Mouse (Mus musculus): ENCODE data around the gene Pctp. TPM values are rescaled to one million over a fixed set of nuclear protein-coding genes. Genes with fewer than 3 reads are reported as not detected.
A peak's percentile ranks its signal among the peaks of the same experiment; 100 is the strongest.

Gene Pctp
- polyA plus RNA-seq, 2 experiments = 4.3 to 5.1 TPM

GRCm38 (mm10) chr11:90028746-90029145 lies 26.1 kb upstream of the Pctp start:
- Histone ChIP-seq H3K9ac (replicated peaks) (no peak overlapping the region), H3K27ac (no peak overlapping the region), H3K4me3 (ENCODE audit: insufficient read depth in 1 of 2, low read depth in 2 of 2, low read length in 2 of 2) (no peak overlapping the region), H3K9me3 (ENCODE audit: control insufficient read depth, low read length) (no peaks in the 10 kb centered on the region), H3K36me3 (replicated peaks; ENCODE audit: control insufficient read depth, insufficient read depth, low read depth) (no peaks in the 10 kb centered on the region), H3K4me1 (replicated peaks; ENCODE audit: control insufficient read depth in 2 of 2, insufficient read depth in 2 of 2, low read length in 1 of 2) (peaks cover 0 to 5% of the 10 kb centered on the region in 2 experiments; a peak in 1 of 4 replicates), H3K4me2 (ENCODE audit: low read depth) (no peak overlapping the region), H3K27me3 (ENCODE audit: control insufficient read depth, insufficient read depth, low read length) (no peaks in the 10 kb centered on the region; the same call in none of the 2 replicates)
- DNase-seq (ENCODE audit: low read depth in 3 of 3, low spot score in 3 of 3) = no peak
- TF ChIP-seq EP300 (IDR thresholded peaks at IDR 0.05; ENCODE audit: low read depth) (no peak), CTCF (IDR thresholded peaks at IDR 0.05; ENCODE audit: low read depth) (no peak)
- 67% methylated on average over 8 of the region's 8 CpGs for WGBS (ENCODE audit: insufficient replicate concordance)
- ATAC-seq (ENCODE audit: insufficient read depth) = no peak

GRCm38 (mm10) chr11:90027216-90027615 lies 24.5 kb upstream of the Pctp start:
- TF ChIP-seq CTCF (IDR thresholded peaks at IDR 0.05; ENCODE audit: low read depth) (no peak), EP300 (IDR thresholded peaks at IDR 0.05; ENCODE audit: low read depth) (no peak)
- no peak overlapping the region for H3K4me3 ChIP-seq (ENCODE audit: insufficient read depth in 1 of 2, low read depth in 2 of 2, low read length in 2 of 2)
- peaks cover 0 to 5% of the 10 kb centered on the region in 2 experiments; a peak in 1 of 4 replicates for H3K4me1 ChIP-seq (replicated peaks; ENCODE audit: control insufficient read depth in 2 of 2, insufficient read depth in 2 of 2, low read length in 1 of 2)
- H3K4me2 ChIP-seq (ENCODE audit: low read depth) = no peak overlapping the region
- ATAC-seq (ENCODE audit: insufficient read depth) = no peak
- WGBS (ENCODE audit: insufficient replicate concordance) = 58% methylated on average over 7 of the region's 7 CpGs
- no peak overlapping the region for H3K27ac ChIP-seq
- H3K9me3 ChIP-seq (ENCODE audit: control insufficient read depth, low read length) = no peaks in the 10 kb centered on the region
- no peaks in the 10 kb centered on the region; the same call in none of the 2 replicates for H3K27me3 ChIP-seq (ENCODE audit: control insufficient read depth, insufficient read depth, low read length)
- H3K9ac ChIP-seq (replicated peaks) = no peak overlapping the region
- DNase-seq (ENCODE audit: low read depth in 3 of 3, low spot score in 3 of 3) = no peak
- no peaks in the 10 kb centered on the region for H3K36me3 ChIP-seq (replicated peaks; ENCODE audit: control insufficient read depth, insufficient read depth, low read depth)

- TF ChIP-seq CTCF (IDR thresholded peaks at IDR 0.05; ENCODE audit: low read depth) (no peak), EP300 (IDR thresholded peaks at IDR 0.05; ENCODE audit: low read depth) (no peak)
- Histone ChIP-seq H3K4me2 (ENCODE audit: low read depth) (no peak overlapping the region), H3K4me3 (ENCODE audit: insufficient read depth in 1 of 2, low read depth in 2 of 2, low read length in 2 of 2) (no peak overlapping the region), H3K9ac (replicated peaks) (no peak overlapping the region), H3K27me3 (ENCODE audit: control insufficient read depth, insufficient read depth, low read length) (no peaks in the 10 kb centered on the region; the same call in none of the 2 replicates), H3K27ac (no peak overlapping the region), H3K4me1 (replicated peaks; ENCODE audit: control insufficient read depth in 2 of 2, insufficient read depth in 2 of 2, low read length in 1 of 2) (peaks cover 0 to 5% of the 10 kb centered on the region in 2 experiments; a peak in 1 of 4 replicates), H3K9me3 (ENCODE audit: control insufficient read depth, low read length) (no peaks in the 10 kb centered on the region), H3K36me3 (replicated peaks; ENCODE audit: control insufficient read depth, insufficient read depth, low read depth) (no peaks in the 10 kb centered on the region)
- 63% methylated on average over 5 of the region's 5 CpGs for WGBS (ENCODE audit: insufficient replicate concordance)
- DNase-seq (ENCODE audit: low read depth in 3 of 3, low spot score in 3 of 3) (no peak), ATAC-seq (ENCODE audit: insufficient read depth) (no peak)
These were observed 24.1 kb upstream of the Pctp start for GRCm38 (mm10) chr11:90026802-90027174.

GRCm38 (mm10) chr11:90025891-90026801 lies 23.5 kb upstream of the Pctp start:
- Histone ChIP-seq H3K27me3 (ENCODE audit: control insufficient read depth, insufficient read depth, low read length) (no peaks in the 10 kb centered on the region; the same call in none of the 2 replicates), H3K4me1 (replicated peaks; ENCODE audit: control insufficient read depth in 2 of 2, insufficient read depth in 2 of 2, low read length in 1 of 2) (peaks cover 0 to 5% of the 10 kb centered on the region in 2 experiments; a peak in 1 of 4 replicates), H3K4me3 (ENCODE audit: insufficient read depth in 1 of 2, low read depth in 2 of 2, low read length in 2 of 2) (no peak overlapping the region), H3K36me3 (replicated peaks; ENCODE audit: control insufficient read depth, insufficient read depth, low read depth) (no peaks in the 10 kb centered on the region), H3K9me3 (ENCODE audit: control insufficient read depth, low read length) (no peaks in the 10 kb centered on the region), H3K27ac (no peak overlapping the region), H3K4me2 (ENCODE audit: low read depth) (no peak overlapping the region), H3K9ac (replicated peaks) (no peak overlapping the region)
- DNase-seq (ENCODE audit: low read depth in 3 of 3, low spot score in 3 of 3) = no peak
- 52% methylated on average over 14 of the region's 14 CpGs for WGBS (ENCODE audit: insufficient replicate concordance)
- no peak for TF ChIP-seq EP300 (IDR thresholded peaks at IDR 0.05; ENCODE audit: low read depth)
- no peak for TF ChIP-seq CTCF (IDR thresholded peaks at IDR 0.05; ENCODE audit: low read depth)
- ATAC-seq (ENCODE audit: insufficient read depth) = no peak

- DNase-seq (ENCODE audit: low read depth in 3 of 3, low spot score in 3 of 3) = no peak
These were observed 16.5 kb upstream of the Pctp start for GRCm38 (mm10) chr11:90019161-90019560.

More at GRCm38 (mm10) chr11:90019161-90019560, 16.5 kb upstream of the Pctp start:
- Histone ChIP-seq H3K9ac (replicated peaks) (no peak overlapping the region), H3K9me3 (ENCODE audit: control insufficient read depth, low read length) (no peaks in the 10 kb centered on the region), H3K27ac (no peak overlapping the region), H3K4me1 (replicated peaks; ENCODE audit: control insufficient read depth in 2 of 2, insufficient read depth in 2 of 2, low read length in 1 of 2) (no peaks in the 10 kb centered on the region), H3K4me2 (ENCODE audit: low read depth) (no peak overlapping the region), H3K36me3 (replicated peaks; ENCODE audit: control insufficient read depth, insufficient read depth, low read depth) (no peaks in the 10 kb centered on the region), H3K4me3 (ENCODE audit: insufficient read depth in 1 of 2, low read depth in 2 of 2, low read length in 2 of 2) (no peak overlapping the region), H3K27me3 (ENCODE audit: control insufficient read depth, insufficient read depth, low read length) (no peaks in the 10 kb centered on the region)
- WGBS (ENCODE audit: insufficient replicate concordance) = 13% methylated on average over 7 of the region's 7 CpGs
- ATAC-seq (ENCODE audit: insufficient read depth) = no peak
- TF ChIP-seq EP300 (IDR thresholded peaks at IDR 0.05; ENCODE audit: low read depth) = no peak
- TF ChIP-seq CTCF (IDR thresholded peaks at IDR 0.05; ENCODE audit: low read depth) = peak; percentile 66; the same call in 1 of the 2 replicates

Measured in liver, embryonic 14.5 days (tissue).